Mouse (Mus musculus): ENCODE measurements around the gene B130006D01Rik.

The B130006D01Rik gene

DNA sequence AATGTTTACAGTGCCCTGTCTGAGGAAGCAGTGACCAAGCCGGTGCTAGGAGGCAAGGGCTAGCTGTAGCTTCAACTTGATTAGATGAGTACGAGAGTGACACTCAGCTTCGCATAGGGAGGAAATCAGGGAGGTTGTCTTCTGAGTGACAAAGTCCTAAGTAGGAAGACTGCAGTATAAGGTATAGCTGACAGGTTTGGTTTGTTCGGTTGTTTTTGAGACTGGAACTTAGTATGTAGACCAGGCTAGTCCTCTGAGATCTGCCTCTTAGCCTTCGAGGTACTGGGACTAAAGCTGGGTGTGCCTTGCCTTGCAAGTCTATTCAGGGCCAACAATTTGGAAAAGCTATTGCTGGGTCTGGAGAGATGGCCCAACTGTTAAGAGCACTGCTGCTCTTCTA is at the start of gene B130006D01Rik:
TSS of gene B130006D01Rik (plus strand) at position 301 of the 400 bp plus-strand sequence.
- DNase-seq = no peak

DNA sequence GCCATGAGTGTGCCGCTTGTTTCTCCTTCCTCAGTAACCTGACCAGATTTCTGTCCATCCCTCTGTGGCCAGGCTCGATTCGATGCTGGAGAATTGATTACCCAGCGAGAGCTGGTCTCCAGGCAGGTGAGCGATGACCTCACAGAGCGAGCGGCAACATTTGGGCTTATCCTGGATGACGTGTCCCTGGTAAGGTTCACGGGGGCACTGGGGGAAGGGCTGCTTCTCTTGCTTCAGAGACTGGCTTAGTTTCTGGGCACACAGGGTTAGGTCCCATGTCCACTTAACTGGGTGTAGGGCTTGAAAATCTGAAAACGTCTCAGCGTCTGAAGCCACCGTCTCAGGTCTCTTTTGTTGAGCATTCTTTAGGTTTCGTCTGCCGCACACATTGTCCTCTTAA is 47.9 kb upstream of the B130006D01Rik start:
- DNase-seq = no peak

DNA sequence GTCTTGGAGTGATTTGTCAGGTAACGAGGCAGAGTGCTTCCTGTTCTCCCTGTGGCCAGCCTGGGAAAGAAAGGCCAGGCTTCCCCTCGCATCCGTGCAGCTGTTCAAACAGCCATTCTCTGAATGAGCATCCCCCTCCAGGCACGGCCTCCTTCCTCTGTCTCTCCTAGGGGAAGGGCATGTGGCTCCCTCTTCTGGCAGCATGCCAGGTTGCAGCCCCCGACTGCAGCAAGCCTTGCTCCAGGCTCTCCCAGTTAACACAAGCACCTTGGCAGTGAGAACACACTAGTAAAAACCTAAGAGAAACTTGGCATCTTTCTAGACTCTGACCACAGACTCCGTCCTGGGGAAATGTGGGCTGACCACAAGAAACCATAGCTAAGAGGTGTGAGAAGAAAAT is 47.1 kb upstream of the B130006D01Rik start:
- DNase-seq = peak; percentile 93

DNA sequence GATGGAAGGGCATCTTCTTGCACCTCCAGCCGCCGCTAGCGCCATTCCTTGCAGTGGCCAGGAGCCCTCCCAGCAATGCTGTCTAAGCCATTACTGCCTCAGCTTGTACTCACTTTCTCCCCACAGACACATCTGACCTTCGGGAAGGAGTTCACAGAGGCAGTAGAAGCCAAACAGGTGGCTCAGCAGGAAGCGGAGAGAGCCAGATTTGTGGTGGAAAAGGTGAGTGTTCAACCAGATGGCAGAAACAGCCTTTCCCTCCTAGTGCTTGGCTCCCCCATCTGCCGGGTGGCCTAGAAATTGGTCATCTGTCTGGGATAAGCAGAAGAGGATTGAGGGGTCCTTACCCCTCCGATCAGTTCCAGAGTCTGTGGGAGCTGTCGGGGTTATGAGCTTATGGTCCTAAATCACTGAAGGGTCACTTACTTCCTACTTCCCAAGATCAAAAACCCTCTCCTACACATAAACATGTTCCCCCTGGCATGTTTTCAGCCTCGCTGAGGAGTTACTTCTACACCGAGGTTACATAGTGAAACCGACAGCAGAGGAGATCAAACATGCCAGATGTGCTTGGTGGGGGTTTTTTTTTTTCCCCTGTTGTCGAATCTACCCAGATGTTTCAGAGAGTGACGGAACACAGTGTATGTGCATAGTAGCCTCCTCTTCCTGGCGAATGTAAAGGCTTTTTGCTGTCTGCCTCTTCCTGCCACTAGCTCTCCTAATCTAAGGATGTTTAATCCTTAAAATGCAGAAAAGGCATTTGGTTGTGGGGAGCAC is 45.3 kb upstream of the B130006D01Rik start:
- no peak for DNase-seq

DNA sequence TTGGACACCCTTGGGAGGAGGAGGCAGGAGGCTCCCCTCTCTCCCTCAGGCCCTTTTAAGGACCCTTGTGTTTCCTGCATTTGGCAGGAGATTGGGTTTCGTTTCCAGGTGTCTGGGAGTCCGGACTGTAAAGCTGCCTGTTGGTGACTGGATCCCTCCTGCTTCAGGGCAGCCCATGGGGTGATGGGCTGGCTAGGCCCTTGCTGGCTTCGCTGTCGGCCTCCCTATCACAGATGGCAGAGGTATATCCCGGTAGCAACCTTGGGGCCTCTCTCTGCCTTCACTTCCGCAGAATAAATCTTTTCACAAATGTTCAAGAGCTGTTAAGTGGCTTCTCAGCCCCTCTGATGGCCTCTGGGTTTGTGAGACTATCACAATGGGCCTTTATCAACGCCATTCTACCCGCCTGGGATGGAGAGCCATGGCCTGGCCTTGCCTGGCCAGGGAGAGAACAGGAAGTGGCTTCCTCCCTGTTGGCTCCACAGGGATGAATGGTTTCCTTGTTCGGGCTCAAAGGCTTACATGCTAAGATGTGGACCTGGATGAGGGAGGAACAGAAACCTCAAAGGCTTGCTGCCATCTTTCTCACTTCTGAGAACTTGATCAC is 41.3 kb upstream of the B130006D01Rik start:
- no peak for DNase-seq

DNA sequence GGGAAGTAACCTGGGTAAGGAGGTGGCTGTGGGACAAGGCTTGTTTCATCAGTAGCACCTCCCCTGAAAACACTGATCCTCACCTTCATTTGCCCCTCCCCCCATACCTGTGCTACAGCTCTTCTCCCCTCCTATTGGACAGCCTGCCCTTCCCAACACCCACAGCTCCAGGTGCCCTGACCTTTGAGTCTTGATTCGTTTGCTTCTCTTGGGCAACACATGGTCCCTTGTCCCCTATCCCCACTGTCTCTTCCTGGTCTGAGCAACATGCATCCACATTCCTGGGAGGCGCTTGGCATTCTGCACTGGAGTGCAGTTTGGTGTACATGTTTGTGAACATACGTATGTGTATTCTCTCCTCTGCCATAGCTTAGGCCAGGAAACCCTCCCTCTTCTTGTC is 40.4 kb upstream of the B130006D01Rik start:
- no peak for DNase-seq

DNA sequence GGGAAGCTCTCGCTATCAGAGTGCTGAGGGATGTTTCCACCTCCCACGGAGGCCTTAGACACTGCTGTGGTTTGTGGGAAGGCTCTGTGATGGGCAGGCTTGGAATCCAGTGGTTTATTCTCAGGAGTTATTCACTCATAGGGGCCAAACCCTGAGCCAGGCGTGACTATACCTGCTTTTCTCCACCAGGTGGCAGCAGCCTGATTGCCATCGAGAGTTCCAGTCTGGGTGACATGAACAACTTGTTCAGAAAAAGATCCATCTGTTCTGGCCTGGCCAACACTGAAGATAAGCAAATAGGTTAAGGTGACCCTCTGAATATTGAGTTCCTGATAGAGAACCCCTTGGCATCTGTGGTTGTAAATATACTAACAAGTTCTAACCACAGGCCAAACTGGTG is 37.4 kb upstream of the B130006D01Rik start:
- peak; percentile 96 for DNase-seq

DNA sequence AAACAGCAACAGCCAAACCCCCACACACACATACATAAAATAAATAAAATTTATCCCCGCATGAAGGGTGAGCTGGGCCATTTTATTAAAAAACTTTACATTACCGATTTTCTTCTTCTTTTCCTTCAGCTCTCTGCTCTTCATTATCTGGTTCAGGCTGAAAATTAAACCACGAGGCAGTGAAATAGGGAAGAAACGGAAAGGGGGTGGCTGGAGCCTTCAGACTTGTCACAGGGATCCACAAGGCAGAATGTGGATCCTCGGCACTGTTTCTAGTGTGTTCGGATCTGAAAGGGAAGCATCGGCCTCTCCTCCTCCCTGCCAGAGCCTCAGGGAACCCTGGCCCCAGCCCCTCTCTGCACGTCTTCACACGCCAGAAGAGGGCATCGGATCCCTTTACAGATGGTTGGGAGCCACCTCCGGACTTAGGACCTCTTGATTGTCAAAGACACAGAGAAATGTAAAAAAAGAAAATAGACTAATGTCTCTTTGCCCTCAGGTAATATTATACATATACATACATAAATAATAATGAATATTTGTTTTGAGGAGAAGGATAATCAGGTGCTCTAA is 36.2 kb upstream of the B130006D01Rik start:
- peak; percentile 93 for DNase-seq

DNA sequence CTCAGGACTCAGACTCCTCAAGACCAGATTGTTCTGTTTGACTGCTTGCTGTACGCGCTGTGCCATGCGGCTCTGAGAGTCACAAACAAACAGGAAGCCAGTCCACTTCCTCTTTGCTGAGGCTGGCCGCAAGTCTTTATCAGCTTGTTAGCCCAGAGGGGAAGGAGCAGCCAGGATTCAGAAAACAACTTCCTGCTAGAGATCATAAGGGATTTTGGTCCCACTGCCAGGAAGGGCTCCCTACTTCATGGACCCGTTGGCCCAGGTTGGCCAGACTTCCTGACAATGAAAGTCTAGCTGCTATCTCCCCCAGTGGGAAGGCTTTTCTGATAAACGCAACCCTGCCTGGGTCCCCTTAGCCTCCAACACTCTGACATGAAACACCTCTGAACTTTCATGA is 34.9 kb upstream of the B130006D01Rik start:
- peak; percentile 98 for DNase-seq

DNA sequence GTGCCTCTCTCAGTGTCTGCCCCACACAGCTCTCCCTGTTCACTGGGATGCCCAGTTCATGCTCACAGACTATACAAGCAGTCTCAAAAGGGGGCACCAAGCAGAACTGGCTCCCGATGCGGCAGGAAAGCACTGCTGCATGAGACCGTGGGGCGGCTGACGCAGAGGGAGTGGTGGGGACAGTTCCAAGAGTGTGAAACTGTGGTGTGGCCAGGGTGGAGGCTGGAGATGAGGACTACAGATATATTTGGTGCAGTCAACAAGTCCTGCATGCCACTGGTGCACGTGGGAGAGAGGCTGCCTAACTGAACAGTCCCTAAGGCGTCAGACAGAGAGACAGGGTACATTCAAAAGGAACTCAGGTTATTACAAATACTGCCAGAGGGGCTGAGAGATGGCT is 34.4 kb upstream of the B130006D01Rik start:
- DNase-seq = peak; percentile 96

DNA sequence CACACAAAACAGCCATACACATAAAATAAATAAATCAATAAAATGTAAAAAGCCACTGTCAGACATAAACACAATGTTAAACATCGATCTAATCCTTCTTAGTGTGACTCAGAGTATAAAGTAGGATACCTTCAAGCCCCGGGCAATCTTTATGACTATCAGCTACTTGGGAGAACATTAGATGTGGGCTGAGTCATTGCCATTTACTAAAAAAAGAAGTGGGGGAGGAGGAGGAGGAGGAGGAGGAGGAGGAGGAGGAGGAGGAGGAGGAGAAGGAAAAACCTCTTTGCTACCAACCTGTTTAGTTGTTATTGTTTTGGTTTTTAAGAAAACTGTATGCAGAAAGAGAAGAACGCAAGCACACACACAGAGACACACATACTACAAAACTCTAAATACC is 33.8 kb upstream of the B130006D01Rik start:
- no peak for DNase-seq

DNA sequence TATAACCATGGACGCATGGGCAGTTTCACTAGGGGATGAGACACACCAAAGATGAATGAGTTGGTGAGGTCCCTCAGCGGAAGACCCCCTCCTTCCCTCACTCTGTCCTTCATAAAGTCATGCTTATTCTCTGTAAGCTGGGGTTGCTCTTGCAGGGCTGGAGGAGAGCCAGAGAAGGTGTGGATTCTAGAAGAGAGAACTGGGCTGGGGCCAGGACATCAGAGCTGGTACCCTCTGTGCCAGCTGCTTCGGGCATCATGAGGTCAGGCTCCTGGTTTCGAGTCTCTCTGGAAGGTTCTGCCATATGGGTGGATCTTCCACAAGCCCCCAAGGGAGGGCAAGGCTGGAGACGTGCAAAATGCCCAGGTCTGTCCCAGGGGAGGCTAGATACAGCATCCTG is 24.8 kb upstream of the B130006D01Rik start:
- no peak for DNase-seq

DNA sequence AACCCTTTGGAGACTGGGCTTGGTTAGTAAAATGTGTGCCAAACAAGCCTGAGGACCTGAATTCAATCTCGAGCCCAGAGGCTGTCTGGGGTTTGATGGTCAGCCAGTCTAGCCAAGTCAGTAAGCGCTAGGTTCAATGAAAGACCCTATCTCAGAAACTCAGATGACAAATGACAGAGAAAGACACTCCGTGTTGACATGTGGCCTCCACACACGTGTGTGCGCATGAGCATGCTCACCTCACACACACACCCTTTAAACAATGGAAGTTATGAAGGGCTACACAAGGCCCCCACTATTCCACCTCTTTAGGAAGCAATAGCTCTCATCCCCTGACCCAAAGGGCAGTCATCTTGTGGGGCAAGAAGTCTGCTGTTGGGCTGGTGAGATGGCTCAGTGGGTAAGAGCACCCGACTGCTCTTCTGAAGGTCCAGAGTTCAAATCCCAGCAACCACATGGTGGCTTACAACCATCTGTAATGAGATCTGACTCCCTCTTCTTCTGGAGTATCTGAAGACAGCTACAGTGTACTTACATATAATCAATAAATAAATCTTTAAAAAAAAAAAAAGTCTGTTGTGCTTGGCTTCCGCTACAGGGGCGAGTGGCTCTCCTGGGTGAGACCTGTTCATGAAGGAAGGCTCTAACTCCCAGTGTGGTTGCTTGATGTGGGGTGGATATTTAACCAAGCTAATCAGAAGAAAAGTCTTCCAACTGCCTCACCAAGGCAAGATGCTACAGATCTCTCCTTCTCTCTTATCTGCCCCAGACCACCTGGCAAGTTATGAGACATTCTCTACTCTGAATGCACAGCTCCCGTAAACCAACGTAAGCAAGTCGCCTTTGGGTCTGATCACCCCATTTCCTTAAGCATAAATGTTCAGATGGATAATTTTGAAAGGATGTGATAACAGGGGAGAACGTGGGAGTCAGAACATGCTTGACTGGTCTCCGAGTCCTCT is 22.3 kb upstream of the B130006D01Rik start:
- DNase-seq = no peak

DNA sequence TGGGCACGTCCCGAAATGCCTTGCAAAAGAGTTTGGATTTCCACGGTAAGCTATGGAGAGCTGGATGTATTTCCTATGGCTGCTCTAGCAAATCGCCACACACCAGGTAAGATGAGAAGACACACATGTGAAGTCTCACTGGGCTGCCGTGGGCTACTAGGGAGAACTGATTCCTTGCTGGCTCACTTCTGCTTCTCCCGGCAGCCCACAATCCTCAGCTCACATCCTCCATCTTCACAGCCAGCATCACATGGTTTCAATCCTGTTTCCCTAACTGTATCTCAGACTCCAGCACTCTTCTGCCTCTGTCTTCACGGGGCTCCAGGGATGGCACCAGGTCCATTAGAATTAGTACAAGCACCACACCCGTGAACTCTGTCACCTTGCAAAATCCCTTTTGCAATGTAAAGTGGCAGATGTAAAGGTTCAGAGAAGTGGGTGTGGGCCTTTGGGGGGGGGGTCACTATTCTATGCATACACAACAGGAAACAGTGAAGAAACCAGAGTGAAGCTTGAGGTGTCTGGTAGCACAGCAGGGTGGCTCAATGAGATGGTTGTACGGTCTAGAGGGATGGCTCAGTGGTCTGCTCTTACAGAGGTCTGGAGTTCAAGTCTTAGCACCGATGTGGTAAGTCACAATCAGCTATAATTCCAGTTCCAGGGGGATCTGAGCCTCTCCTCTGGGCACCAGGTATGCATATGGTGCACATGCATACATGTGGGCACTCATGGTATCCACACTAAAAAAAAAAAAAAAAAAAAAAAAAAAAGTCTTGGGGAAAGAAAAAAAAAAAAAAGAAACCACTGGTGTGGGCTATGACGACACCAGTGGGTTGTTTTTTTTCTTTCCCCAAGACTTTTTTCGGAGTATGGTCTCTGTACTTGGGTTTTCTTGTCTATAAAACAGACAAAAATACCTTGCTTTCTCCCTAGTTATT is 19.1 kb upstream of the B130006D01Rik start:
- no peak for DNase-seq

DNA sequence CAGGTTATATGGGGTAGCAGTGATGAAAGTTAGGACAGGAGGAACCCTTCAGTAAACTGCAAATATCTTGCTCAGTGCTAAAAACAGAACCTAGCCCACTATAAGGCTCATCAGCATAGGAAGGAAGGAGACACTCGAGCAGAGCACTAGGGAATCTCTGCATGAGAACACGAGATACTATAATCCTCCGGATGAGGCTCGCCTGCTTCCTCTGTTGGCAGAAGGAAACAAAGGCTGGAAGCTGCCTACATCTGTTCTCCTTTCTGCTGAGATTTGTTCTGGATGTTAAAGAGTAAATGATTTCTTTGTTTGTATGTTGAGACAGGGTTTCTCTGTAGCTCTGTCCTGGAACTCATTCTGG is 18.4 kb upstream of the B130006D01Rik start:
- no peak for DNase-seq

DNA sequence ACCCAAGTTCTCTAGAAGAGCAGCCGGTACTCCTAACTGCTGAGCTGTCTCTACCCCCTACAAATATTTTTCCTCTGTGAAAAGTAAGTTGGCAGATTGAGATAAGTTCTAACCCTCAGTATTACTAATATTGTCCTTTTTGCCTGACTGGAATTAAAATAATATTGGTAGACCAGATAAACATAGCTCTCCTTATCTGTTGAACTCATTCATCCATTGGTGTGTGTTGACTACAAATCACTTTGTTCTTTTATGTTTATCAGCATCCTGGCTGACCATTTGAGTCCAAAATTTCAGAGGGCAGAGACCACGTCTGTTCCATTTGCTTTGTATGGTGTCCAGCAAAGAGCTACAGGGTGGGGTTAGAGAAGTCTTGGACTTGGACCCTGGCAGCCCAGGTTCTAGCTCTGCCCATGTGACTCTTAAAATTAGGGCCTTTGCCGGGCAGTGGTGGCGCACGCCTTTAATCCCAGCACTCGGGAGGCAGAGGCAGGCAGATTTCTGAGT is 13.8 kb upstream of the B130006D01Rik start:
- no peak for DNase-seq

DNA sequence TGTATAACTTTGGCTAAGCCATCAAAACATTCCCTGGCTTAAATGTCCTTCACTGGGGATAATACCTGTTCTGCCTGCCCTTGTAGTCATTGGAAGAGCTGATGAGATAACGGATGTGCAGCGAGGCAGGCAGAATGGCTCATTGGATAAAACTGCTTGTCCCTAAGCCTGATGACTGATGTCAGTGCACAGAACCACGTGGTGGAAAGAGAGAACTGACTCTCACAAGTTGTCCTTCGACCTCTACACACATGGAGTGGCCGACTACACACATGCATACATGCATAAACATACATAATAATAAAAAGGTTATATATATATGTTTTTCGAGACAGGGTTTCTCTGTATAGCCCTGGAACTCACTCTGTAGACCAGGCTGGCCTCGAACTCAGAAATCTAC is 12.9 kb upstream of the B130006D01Rik start:
- DNase-seq = peak; percentile 61

DNA sequence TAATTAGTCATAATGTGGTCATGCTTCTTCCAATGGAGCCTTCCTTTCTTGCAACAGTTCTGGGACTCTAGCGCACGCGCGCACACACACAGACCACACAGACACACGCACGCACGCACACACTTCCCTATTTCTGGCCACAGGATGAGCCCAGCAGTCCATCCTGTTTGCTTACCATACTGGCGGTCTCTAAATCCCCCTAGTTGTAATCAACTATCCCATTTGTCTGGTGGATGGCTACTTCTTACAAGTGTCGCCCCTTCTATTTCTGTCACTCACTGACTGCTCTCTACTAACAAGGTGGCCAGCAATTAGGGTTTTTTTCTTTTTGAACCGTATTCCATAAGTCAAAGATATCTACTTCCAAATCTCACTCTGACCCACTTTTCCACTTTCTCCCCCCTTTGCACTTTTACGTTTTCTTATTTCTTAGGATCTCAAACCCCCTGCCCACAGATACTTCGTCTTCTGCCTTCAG is 11.3 kb upstream of the B130006D01Rik start:
- peak; percentile 94 for DNase-seq

DNA sequence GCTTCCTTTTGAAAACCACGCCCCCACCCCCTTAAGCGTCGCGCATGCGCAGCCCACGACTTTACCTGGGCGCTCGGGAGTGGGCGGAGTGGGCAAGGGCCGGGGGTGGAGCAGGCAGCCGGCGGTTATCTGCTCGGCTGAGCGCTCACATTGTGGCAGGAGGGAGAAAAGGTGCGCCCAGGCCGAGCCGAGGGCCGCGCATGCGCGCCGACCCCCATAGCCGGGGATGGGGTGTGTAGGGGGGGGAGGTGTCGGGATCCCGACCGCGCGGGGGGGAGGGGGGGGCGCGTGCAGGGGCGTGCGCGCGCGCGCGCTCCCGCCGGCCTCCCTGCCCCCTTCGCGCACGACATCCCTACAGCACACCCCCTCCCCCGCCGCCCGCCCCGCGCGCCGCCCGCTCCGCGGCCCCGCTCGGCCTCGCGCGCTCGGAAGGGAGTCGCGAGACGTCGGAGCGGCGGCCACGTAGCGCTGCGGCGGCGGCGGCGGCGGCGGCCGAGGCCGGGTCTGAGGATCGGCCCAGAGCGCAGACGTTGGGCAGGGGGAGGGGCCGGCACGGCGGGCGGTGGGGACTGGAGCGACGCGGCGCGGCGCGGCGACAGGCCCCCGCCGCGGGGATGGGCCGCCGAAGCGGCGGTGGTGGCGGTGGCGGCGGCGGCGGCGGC is 10.7 kb upstream of the B130006D01Rik start, which contains the start of gene Zfp652:
TSS of gene Zfp652 (plus strand) at position 111 of the 662 bp plus-strand sequence.
- peak; percentile 99 for DNase-seq

DNA sequence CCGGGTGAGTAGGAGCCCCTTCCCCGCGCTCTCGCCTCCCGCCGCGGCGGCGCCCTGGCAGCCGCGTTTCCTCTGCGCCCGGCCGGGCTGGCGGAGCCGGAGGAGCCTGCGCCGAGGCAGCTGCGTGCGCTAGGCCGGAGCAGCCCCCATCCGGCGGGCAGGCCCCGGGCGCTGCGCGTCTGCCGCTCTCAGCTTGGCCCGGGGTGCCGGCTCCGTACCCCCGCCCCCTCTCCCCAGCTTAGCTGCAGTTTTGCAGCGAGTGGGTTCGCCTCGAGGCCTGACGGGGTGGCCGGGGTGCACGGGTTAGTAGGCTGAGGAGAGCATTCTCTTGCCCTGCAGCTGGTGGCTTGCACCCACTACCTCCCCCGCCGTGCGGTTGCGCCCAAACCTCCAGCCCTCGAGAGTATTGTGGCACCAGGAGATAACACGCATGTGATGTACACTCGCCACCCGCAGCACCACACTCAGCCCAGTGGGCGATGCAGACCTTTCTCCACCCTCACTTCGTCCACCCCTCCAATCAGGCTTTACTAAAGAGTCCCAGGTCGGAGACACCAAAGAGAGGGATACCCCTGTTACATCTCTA is 10.1 kb upstream of the B130006D01Rik start:
- peak; percentile 96 for DNase-seq
